Mouse (Mus musculus): ENCODE measurements around the gene Col4a3bp.

GRCm38 (mm10) chr13:96521294-96521693 lies 21.1 kb upstream of the Col4a3bp start:
- TF ChIP-seq CTCF (IDR thresholded peaks at IDR 0.05; ENCODE audit: low read depth, low read length) = no peak
- no peak for TF ChIP-seq TAL1 (conservative IDR thresholded peaks at IDR 0.05; ENCODE audit: low read depth, low read length)
